8 mouse cellular contexts compared by ENCODE assay signal in the genomic region with DNA sequence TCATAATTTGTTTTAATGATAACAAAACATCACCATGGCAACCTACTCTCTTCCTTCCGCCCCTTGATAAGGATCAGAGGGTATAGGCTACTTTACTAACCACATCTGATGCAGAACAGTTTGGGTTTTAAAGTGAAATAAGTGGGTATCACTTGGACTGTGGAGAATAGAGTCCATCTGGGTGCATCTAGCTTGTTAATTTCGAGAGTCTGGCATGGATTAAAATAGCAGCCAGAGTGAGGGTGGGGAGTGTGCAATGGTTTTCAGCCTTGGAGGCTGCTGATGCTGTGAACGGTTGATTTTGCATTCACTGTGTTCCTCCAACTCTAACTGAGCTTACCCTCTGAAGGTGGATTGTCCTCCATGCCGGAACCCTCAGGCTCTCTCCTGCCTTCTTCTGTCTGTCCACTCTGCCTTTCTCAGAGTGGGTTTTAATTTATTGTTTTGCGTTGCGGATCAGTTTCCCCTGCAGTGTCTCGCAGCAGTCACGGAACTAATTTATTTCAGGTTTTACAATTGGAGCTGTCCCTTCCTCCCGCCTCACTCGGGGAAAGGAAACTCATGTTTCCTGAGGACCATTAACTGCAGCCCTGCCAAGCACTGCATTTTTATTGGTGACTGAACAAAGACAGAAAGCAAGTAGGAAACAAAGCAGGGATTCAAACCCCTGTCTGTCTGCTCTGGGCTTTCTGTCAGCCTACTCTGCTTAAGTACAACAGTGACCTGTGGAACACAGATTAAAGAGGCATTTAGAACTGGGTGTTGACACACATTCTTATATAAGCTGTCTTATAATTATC. TPM values are rescaled to one million over a fixed set of nuclear protein-coding genes. Genes with fewer than 3 reads are reported as not detected.
DNase-seq lines count a peak whose midpoint lies in the region; ATAC-seq and TF ChIP-seq lines count a peak whose summit lies in the region.

No protein-coding gene starts in this region.

- no peaks in the 10 kb centered on the region for H3K9me3 ChIP-seq in limb, embryonic 13.5 days

- peaks cover 93% of the 10 kb centered on the region for H3K4me1 ChIP-seq in limb, embryonic 13.5 days

- ATAC-seq in granulocyte monocyte progenitor cell, adult 5-6 weeks (replicated peaks; ENCODE audit: poor library complexity, severe bottlenecking): peak; percentile 26
- ATAC-seq in limb, embryonic 13.5 days (ENCODE audit: low FRiP score, low read depth): no peak; the same call in 1 of the 2 replicates

- H3K9ac ChIP-seq in limb, embryonic 13.5 days: no peak overlapping the region

- peak overlapping the region; percentile 37 for H3K4me3 ChIP-seq in layer of hippocampus, adult 2 months
- H3K4me3 ChIP-seq in limb, embryonic 13.5 days: no peak overlapping the region

- no peak for TF ChIP-seq CTCF in layer of hippocampus, adult 2 months (conservative IDR thresholded peaks at IDR 0.05)

- peak overlapping the region; percentile 83 for H3K27ac ChIP-seq in layer of hippocampus, adult 2 months
- peak overlapping the region; percentile 67 for H3K27ac ChIP-seq in limb, embryonic 13.5 days

- H3K27me3 ChIP-seq in limb, embryonic 13.5 days: no peaks in the 10 kb centered on the region

- 6% methylated on average over 10 of the region's 10 CpGs for WGBS in limb, embryonic 13.5 days

- H3K36me3 ChIP-seq in limb, embryonic 13.5 days: no peaks in the 10 kb centered on the region

- DNase-seq in layer of hippocampus, adult 2 months (ENCODE audit: low spot score in 2 of 2): peak; percentile 42
- DNase-seq in layer of hippocampus, postnatal 25 days (ENCODE audit: extremely low spot score in 1 of 2, low spot score in 1 of 2): no peak
- peak; percentile 86 for DNase-seq in brain, adult 2 months (ENCODE audit: low read depth, low spot score)
- DNase-seq in MN1 (ENCODE audit: low spot score): no peak
- DNase-seq in c-Kit-positive CD71-positive TER-119-positive erythroid progenitor cells, embryonic 14.5 days (ENCODE audit: low spot score): no peak
- DNase-seq in cerebellum, adult 11 months: no peak

- peak overlapping the region; percentile 51 for H3K4me2 ChIP-seq in limb, embryonic 13.5 days (replicated peaks)

RNA-seq across cellular contexts. Expression of a gene that starts 40.4 kb away (rescaled TPM):
- 100 to 1,000 TPM; 107 to 115 TPM for total RNA-seq in layer of hippocampus, adult 2 months (2021)
- total RNA-seq in layer of hippocampus, postnatal 25 days (2021): 100 to 1,000 TPM in 1 of 2 experiments, 10 to 100 TPM in 1; 98.9 to 113 TPM
- 89.0 and 103 TPM in 2 replicates for total RNA-seq in granulocyte monocyte progenitor cell, adult 5-6 weeks (2014; fragmentation: Nextera tagmentation)
- total RNA-seq in granulocyte monocyte progenitor cell, adult 5-6 weeks (2017): 67.7 and 70.7 TPM in 2 replicates
- polyA plus RNA-seq in limb, embryonic 13.5 days (2015; fragmentation: Nextera tagmentation; extraction: Ambion mirVana): 212 and 226 TPM in 2 replicates

Comparison
In these comparisons a context has a peak if more than half of its experiments do, and no peak if none do; other contexts are left out.
1. DNase-seq: peak in layer of hippocampus, adult 2 months (2 of 2) and brain, adult 2 months (single experiment); none in layer of hippocampus, postnatal 25 days (0 of 2), MN1 (single experiment), c-Kit-positive CD71-positive TER-119-positive erythroid progenitor cells, embryonic 14.5 days (single experiment) and cerebellum, adult 11 months (single experiment).